Mouse (Mus musculus): ENCODE measurements around the gene Mc1r.
"Not testable (repeated sequence)": the region's sequence is repeated elsewhere in the genome, so short reads cannot be mapped to it uniquely, and the experiment has no call there.

Mc1r gene

GRCm38 (mm10) chr8:123430936-123431335 lies 24.0 kb downstream of the Mc1r start:
- not testable (repeated sequence) for DNase-seq (ENCODE audit: low spot score in 2 of 2)

GRCm38 (mm10) chr8:123431616-123432365 lies 24.9 kb downstream of the Mc1r start:
- no peak for DNase-seq (ENCODE audit: low spot score in 2 of 2)

GRCm38 (mm10) chr8:123432381-123432780 lies 25.5 kb downstream of the Mc1r start:
- no peak for DNase-seq (ENCODE audit: low spot score in 2 of 2)

DNA sequence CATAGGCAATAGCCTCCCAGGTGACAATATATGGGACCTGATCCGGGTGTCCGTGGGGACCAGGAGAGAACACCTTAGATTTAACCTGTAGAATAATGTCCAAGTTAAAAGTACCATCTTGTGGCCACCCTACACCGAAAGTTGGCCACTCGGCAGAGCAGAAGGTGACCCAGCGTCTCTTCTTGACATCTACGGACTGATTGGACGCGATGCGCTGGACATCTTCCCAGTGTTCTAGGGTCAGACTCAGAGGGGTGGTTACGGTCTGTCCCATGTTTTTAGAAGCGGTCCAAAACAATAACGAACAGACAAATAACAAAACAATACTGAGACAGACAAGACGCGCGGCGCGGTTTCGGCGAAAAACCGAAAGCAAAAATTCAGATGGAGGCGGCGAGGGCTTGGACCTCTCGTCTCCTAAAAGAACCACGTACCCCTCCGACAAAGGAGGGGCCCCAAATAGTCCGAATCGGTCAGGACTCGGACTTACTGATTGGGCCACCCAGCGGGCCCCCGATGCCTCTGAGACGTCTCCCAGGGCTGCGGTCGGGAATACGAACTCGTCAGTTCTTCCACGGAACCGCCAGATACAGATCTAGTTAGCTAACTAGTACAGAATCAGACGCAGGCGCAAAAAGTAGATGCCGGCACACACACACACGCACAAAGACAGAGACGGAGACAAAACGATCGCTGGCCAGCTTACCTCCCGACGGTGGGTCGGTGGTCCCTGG lies 26.5 kb downstream of the Mc1r start:
- not testable (repeated sequence) for DNase-seq (ENCODE audit: low spot score in 2 of 2)

- no peak for DNase-seq (ENCODE audit: low spot score in 2 of 2)
Measured at GRCm38 (mm10) chr8:123441788-123442187, 34.9 kb downstream of the Mc1r start.

DNA sequence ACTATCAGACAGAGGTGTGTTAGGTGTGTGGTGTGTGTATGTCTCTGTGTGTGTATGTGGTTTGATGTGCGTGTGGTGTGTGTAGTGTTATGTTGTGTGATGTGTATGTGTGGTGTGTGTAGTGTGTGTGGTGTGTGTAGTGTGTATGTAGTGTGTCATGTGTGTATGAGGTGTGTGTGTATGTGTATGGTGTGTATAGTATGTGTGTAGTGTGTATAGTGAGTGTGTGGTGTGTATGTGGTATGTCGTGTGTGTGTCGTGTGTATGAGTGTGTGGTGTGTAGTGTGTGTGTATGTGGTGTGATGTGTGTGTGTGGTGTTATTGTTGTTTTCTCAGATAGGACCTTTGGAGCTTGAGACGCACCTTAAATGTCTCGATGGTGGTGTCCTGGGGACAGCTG lies 35.4 kb downstream of the Mc1r start:
- no peak for DNase-seq (ENCODE audit: low spot score in 2 of 2)

GRCm38 (mm10) chr8:123442871-123443575 lies 36.1 kb downstream of the Mc1r start:
- DNase-seq (ENCODE audit: low spot score in 2 of 2): peak; percentile 86 to 99

- DNase-seq (ENCODE audit: low spot score in 2 of 2): no peak
Measured at GRCm38 (mm10) chr8:123443576-123443921, 36.6 kb downstream of the Mc1r start.

GRCm38 (mm10) chr8:123444131-123444530 lies 37.2 kb downstream of the Mc1r start:
- no peak for DNase-seq (ENCODE audit: low spot score in 2 of 2)

GRCm38 (mm10) chr8:123445981-123446380 lies 39.1 kb downstream of the Mc1r start:
- no peak for DNase-seq (ENCODE audit: low spot score in 2 of 2)

- peak in 1 of 2 experiments; percentile 10 for DNase-seq (ENCODE audit: low spot score in 2 of 2)
Measured at GRCm38 (mm10) chr8:123446799-123447198, 39.9 kb downstream of the Mc1r start.

DNA sequence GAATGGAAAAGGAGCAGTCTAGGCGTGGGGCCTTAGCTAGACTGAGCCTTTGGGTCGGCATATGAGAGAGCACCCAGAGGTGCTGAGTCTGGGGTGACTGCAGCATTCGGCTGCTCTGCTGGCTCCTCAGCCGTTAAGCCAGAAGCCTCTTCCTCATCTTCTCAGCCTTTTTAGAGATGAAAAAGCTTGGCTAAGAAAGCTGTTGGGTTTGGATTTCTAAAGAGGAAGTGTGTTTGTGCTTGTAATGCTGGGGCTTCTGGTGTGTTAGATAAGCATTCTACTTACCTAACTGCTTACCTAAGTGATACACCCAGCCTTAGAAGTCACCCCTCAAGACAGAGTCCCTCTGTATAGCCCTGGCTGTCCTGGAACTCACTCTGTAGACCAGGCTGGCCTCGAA lies 43.9 kb downstream of the Mc1r start:
- no peak for DNase-seq (ENCODE audit: low spot score in 2 of 2)

DNA sequence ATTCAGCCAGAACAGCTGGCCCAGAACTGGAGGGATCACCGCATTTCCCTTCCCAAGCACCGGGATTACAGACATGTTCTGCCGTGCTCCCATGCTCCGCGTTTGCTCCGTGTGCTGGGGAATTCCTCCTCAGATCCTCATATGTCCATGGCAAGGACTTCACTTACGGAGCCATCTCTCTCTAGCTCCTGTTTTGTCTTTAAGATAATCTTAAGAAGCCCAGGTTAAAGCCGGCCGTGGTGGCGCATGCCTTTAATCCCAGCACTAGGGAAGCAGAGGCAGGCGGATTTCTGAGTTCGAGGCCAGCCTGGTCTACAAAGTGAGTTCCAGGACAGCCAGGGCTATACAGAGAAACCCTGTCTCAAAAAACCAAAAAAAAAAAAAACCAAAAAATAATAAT lies 44.8 kb downstream of the Mc1r start:
- not testable (repeated sequence) for DNase-seq (ENCODE audit: low spot score in 2 of 2)

GRCm38 (mm10) chr8:123452149-123452548 lies 45.2 kb downstream of the Mc1r start:
- DNase-seq (ENCODE audit: low spot score in 2 of 2): no peak

GRCm38 (mm10) chr8:123453291-123453690 lies 46.4 kb downstream of the Mc1r start:
- DNase-seq (ENCODE audit: low spot score in 2 of 2): no peak

GRCm38 (mm10) chr8:123453951-123454350 lies 47.0 kb downstream of the Mc1r start:
- no peak for DNase-seq (ENCODE audit: low spot score in 2 of 2)

- DNase-seq (ENCODE audit: low spot score in 2 of 2): no peak
Measured at GRCm38 (mm10) chr8:123454559-123454958, 47.7 kb downstream of the Mc1r start.
